Mouse (Mus musculus): ENCODE data around the gene Syt1.

GRCm38 (mm10) chr10:108880372-108880771 is 130.4 kb downstream of the Syt1 start:
- no peak for TF ChIP-seq EP300 (IDR thresholded peaks at IDR 0.05; ENCODE audit: insufficient read depth, low read depth, low read length)
- TF ChIP-seq POLR2A (IDR thresholded peaks at IDR 0.05; ENCODE audit: insufficient read depth, low read depth, low read length) = no peak
- TF ChIP-seq CTCF (IDR thresholded peaks at IDR 0.05) = no peak
